Mouse (Mus musculus): ENCODE data around the gene Slc51a. TPM values are rescaled to one million over a fixed set of nuclear protein-coding genes. Genes with fewer than 3 reads are reported as not detected.
"Not testable (repeated sequence)": the region's sequence is repeated elsewhere in the genome, so short reads cannot be mapped to it uniquely, and the experiment has no call there.

Gene Slc51a
- polyA plus RNA-seq, 1 experiment from 2014 or later, result 0.38 TPM

- not testable (repeated sequence) for H3K27me3 ChIP-seq; ATAC-seq (ENCODE audit: insufficient number of reproducible peaks, insufficient read depth, low FRiP score, low TSS enrichment, low read depth); H3K4me3 ChIP-seq (replicated peaks); H3K9ac ChIP-seq (replicated peaks); H3K9me3 ChIP-seq; H3K27ac ChIP-seq; H3K4me2 ChIP-seq; H3K36me3 ChIP-seq
- WGBS, result 68% methylated on average over 6 of the region's 6 CpGs
- peaks cover 15% of the 10 kb centered on the region for H3K4me1 ChIP-seq (replicated peaks)
Observed at GRCm38 (mm10) chr16:32494371-32494770, 6.7 kb upstream of the Slc51a start.

GRCm38 (mm10) chr16:32488939-32489338, 1.3 kb upstream of the Slc51a start:
- H3K4me3 ChIP-seq (replicated peaks), result no peak overlapping the region
- no peak overlapping the region for H3K9ac ChIP-seq (replicated peaks)
- H3K27ac ChIP-seq, result no peak overlapping the region
- no peaks in the 10 kb centered on the region for H3K27me3 ChIP-seq
- no peak overlapping the region for H3K4me2 ChIP-seq
- H3K36me3 ChIP-seq, result no peaks in the 10 kb centered on the region
- ATAC-seq (ENCODE audit: insufficient number of reproducible peaks, insufficient read depth, low FRiP score, low TSS enrichment, low read depth), result no peak
- no peaks in the 10 kb centered on the region for H3K9me3 ChIP-seq
- WGBS, result 87% methylated on average over 3 of the region's 3 CpGs
- H3K4me1 ChIP-seq (replicated peaks), result peaks cover 7% of the 10 kb centered on the region; the same call in 1 of the 2 replicates

GRCm38 (mm10) chr16:32486046-32486445, 1.6 kb downstream of the Slc51a start:
- ATAC-seq (ENCODE audit: insufficient number of reproducible peaks, insufficient read depth, low FRiP score, low TSS enrichment, low read depth), result no peak
- no peak overlapping the region for H3K27ac ChIP-seq
- no peak overlapping the region for H3K4me3 ChIP-seq (replicated peaks)
- H3K9me3 ChIP-seq, result no peaks in the 10 kb centered on the region
- no peaks in the 10 kb centered on the region for H3K27me3 ChIP-seq
- WGBS, result 67% methylated on average over 6 of the region's 6 CpGs
- no peak overlapping the region for H3K4me2 ChIP-seq
- H3K4me1 ChIP-seq (replicated peaks), result peaks cover 7% of the 10 kb centered on the region; the same call in 1 of the 2 replicates
- H3K36me3 ChIP-seq, result no peaks in the 10 kb centered on the region
- H3K9ac ChIP-seq (replicated peaks), result no peak overlapping the region

- Histone ChIP-seq H3K36me3 (no peaks in the 10 kb centered on the region), H3K9ac (replicated peaks) (no peak overlapping the region), H3K4me1 (replicated peaks) (peaks cover 7% of the 10 kb centered on the region; the same call in 1 of the 2 replicates), H3K4me2 (no peak overlapping the region), H3K9me3 (no peaks in the 10 kb centered on the region), H3K27me3 (no peaks in the 10 kb centered on the region), H3K4me3 (replicated peaks) (no peak overlapping the region), H3K27ac (no peak overlapping the region)
- ATAC-seq (ENCODE audit: insufficient number of reproducible peaks, insufficient read depth, low FRiP score, low TSS enrichment, low read depth), result no peak
- 65% methylated on average over 2 of the region's 2 CpGs for WGBS
Observed at GRCm38 (mm10) chr16:32485209-32485608, 2.5 kb downstream of the Slc51a start.

GRCm38 (mm10) chr16:32484431-32484871, 3.2 kb downstream of the Slc51a start:
- WGBS, result 28% methylated on average over 7 of the region's 7 CpGs
- Histone ChIP-seq H3K9me3 (no peaks in the 10 kb centered on the region), H3K4me3 (replicated peaks) (no peak overlapping the region), H3K4me2 (no peak overlapping the region), H3K36me3 (no peaks in the 10 kb centered on the region), H3K27me3 (no peaks in the 10 kb centered on the region), H3K9ac (replicated peaks) (no peak overlapping the region), H3K4me1 (replicated peaks) (peaks cover 7% of the 10 kb centered on the region; the same call in 1 of the 2 replicates), H3K27ac (no peak overlapping the region)
- ATAC-seq (ENCODE audit: insufficient number of reproducible peaks, insufficient read depth, low FRiP score, low TSS enrichment, low read depth), result no peak

GRCm38 (mm10) chr16:32479415-32479814, 8.3 kb downstream of the Slc51a start:
- Histone ChIP-seq H3K27me3 (no peaks in the 10 kb centered on the region), H3K4me3 (replicated peaks) (no peak overlapping the region), H3K9me3 (no peaks in the 10 kb centered on the region), H3K36me3 (no peaks in the 10 kb centered on the region), H3K9ac (replicated peaks) (no peak overlapping the region), H3K4me1 (replicated peaks) (0 out of 2 replicates have a peak, but pooled peaks cover 2% of the 10 kb centered on the region), H3K27ac (no peak overlapping the region), H3K4me2 (no peak overlapping the region)
- WGBS, result 71% methylated on average over 2 of the region's 2 CpGs
- no peak for ATAC-seq (ENCODE audit: insufficient number of reproducible peaks, insufficient read depth, low FRiP score, low TSS enrichment, low read depth)

GRCm38 (mm10) chr16:32477315-32477714, 10.4 kb downstream of the Slc51a start:
- H3K4me3 ChIP-seq (replicated peaks), result no peak overlapping the region
- 79% methylated on average over 6 of the region's 6 CpGs for WGBS
- no peaks in the 10 kb centered on the region for H3K27me3 ChIP-seq
- no peak for ATAC-seq (ENCODE audit: insufficient number of reproducible peaks, insufficient read depth, low FRiP score, low TSS enrichment, low read depth)
- no peak overlapping the region for H3K9ac ChIP-seq (replicated peaks)
- no peaks in the 10 kb centered on the region for H3K9me3 ChIP-seq
- no peak overlapping the region for H3K4me2 ChIP-seq
- 0 out of 2 replicates have a peak, but pooled peaks cover 2% of the 10 kb centered on the region for H3K4me1 ChIP-seq (replicated peaks)
- H3K27ac ChIP-seq, result no peak overlapping the region
- H3K36me3 ChIP-seq, result peaks cover 4% of the 10 kb centered on the region

GRCm38 (mm10) chr16:32472276-32473015, 15.2 kb downstream of the Slc51a start:
- ATAC-seq (ENCODE audit: insufficient number of reproducible peaks, insufficient read depth, low FRiP score, low TSS enrichment, low read depth), result no peak
- H3K27me3 ChIP-seq, result no peaks in the 10 kb centered on the region
- H3K9me3 ChIP-seq, result no peaks in the 10 kb centered on the region
- no peak overlapping the region for H3K9ac ChIP-seq (replicated peaks)
- no peak overlapping the region for H3K27ac ChIP-seq
- H3K36me3 ChIP-seq, result peaks cover 42% of the 10 kb centered on the region
- WGBS, result 87% methylated on average over 7 of the region's 7 CpGs
- H3K4me3 ChIP-seq (replicated peaks), result no peak overlapping the region
- no peak overlapping the region for H3K4me2 ChIP-seq
- 0 out of 2 replicates have a peak, but pooled peaks cover 2% of the 10 kb centered on the region for H3K4me1 ChIP-seq (replicated peaks)

GRCm38 (mm10) chr16:32469404-32470105, 18.1 kb downstream of the Slc51a start:
- Histone ChIP-seq H3K9ac (replicated peaks) (no peak overlapping the region), H3K27ac (no peak overlapping the region)
- 76% methylated on average over 5 of the region's 5 CpGs for WGBS

GRCm38 (mm10) chr16:32468488-32468887, 19.2 kb downstream of the Slc51a start:
- 60% methylated on average over 3 of the region's 3 CpGs for WGBS

More at GRCm38 (mm10) chr16:32469404-32470105, 18.1 kb downstream of the Slc51a start:
- Histone ChIP-seq H3K4me1 (replicated peaks) (no peaks in the 10 kb centered on the region), H3K27me3 (no peaks in the 10 kb centered on the region), H3K36me3 (peaks cover 49% of the 10 kb centered on the region), H3K4me2 (no peak overlapping the region), H3K9me3 (no peaks in the 10 kb centered on the region), H3K4me3 (replicated peaks) (no peak overlapping the region)
- no peak for ATAC-seq (ENCODE audit: insufficient number of reproducible peaks, insufficient read depth, low FRiP score, low TSS enrichment, low read depth)

GRCm38 (mm10) chr16:32464908-32465307, 22.8 kb downstream of the Slc51a start:
- Histone ChIP-seq H3K27me3 (no peaks in the 10 kb centered on the region), H3K9me3 (no peaks in the 10 kb centered on the region), H3K36me3 (peaks cover 47% of the 10 kb centered on the region), H3K4me3 (replicated peaks) (no peak overlapping the region), H3K9ac (replicated peaks) (no peak overlapping the region), H3K4me2 (no peak overlapping the region), H3K4me1 (replicated peaks) (no peaks in the 10 kb centered on the region), H3K27ac (no peak overlapping the region)
- no peak for ATAC-seq (ENCODE audit: insufficient number of reproducible peaks, insufficient read depth, low FRiP score, low TSS enrichment, low read depth)
- 0% methylated on average over 1 of the region's 1 CpGs for WGBS

More at GRCm38 (mm10) chr16:32468488-32468887, 19.2 kb downstream of the Slc51a start:
- Histone ChIP-seq H3K27me3 (no peaks in the 10 kb centered on the region), H3K36me3 (peaks cover 57% of the 10 kb centered on the region), H3K4me3 (replicated peaks) (no peak overlapping the region), H3K27ac (no peak overlapping the region), H3K4me2 (no peak overlapping the region), H3K4me1 (replicated peaks) (no peaks in the 10 kb centered on the region), H3K9me3 (no peaks in the 10 kb centered on the region), H3K9ac (replicated peaks) (no peak overlapping the region)
- ATAC-seq (ENCODE audit: insufficient number of reproducible peaks, insufficient read depth, low FRiP score, low TSS enrichment, low read depth), result no peak

All from limb, embryonic 12.5 days (tissue).